ENCODE assay signal across 27 mouse cellular contexts in the genomic region with DNA sequence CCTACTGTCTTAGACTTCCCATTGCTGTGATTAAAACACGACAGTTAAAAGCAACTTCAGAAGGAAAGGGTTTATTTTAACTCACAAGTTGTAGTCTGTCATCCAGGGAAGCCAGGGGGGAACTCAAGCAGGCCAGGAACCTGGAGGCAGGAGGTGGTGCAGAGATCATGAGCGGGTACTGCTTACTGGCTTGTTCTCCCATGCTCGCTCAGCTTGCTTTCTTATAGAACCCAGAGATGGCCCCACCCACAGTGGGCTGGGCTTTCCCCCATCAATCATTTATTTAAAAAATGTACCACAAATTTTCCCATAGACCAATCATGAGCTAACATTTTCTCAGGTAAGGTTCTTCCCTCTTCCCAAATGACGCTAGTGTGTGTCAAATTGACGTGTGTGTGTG. TPM values are rescaled to one million over a fixed set of nuclear protein-coding genes. Genes with fewer than 3 reads are reported as not detected.
DNase-seq lines count a peak whose midpoint lies in the region; ATAC-seq and TF ChIP-seq lines count a peak whose summit lies in the region.
"Had no signal": no experiment of that assay in that cellular context is flagged by ENCODE, and none has a peak within 500 bp of the region (broad histone marks: within the 10 kb centered on the region; RNA-seq: fewer than 3 reads in every experiment).

No protein-coding gene starts in this region.

- TF ChIP-seq EP300 in liver, postnatal 0 days (IDR thresholded peaks at IDR 0.05; ENCODE audit: low read depth): no peak

- no peak overlapping the region for H3K4me3 ChIP-seq in liver, postnatal 0 days (ENCODE audit: low read depth, low read length)
- peak overlapping the region; percentile 32 for H3K4me3 ChIP-seq in liver, embryonic 12.5 days
- H3K4me3 ChIP-seq in liver, embryonic 15.5 days (replicated peaks): peak overlapping the region; percentile 26; the same call in 1 of the 2 replicates
- no peak overlapping the region for H3K4me3 ChIP-seq in hindbrain, embryonic 10.5 days
- H3K4me3 ChIP-seq: embryonic facial prominence, embryonic 10.5 days; embryonic facial prominence, embryonic 13.5 days; forebrain, embryonic 10.5 days; forebrain, embryonic 13.5 days; heart, adult 2 months; heart, embryonic 10.5 days; hindbrain, embryonic 13.5 days had no signal

- H3K4me2 ChIP-seq in liver, postnatal 0 days (ENCODE audit: low read depth, low read length): no peak overlapping the region
- H3K4me2 ChIP-seq in liver, embryonic 12.5 days: peak overlapping the region; percentile 61
- peak overlapping the region; percentile 47 for H3K4me2 ChIP-seq in liver, embryonic 15.5 days
- H3K4me2 ChIP-seq: embryonic facial prominence, embryonic 13.5 days; forebrain, embryonic 13.5 days; hindbrain, embryonic 13.5 days had no signal

- no peak for TF ChIP-seq CTCF in liver, postnatal 0 days (IDR thresholded peaks at IDR 0.05; ENCODE audit: low read depth)

- H3K36me3 ChIP-seq in liver, postnatal 0 days (replicated peaks; ENCODE audit: insufficient read depth, low read length): no peaks in the 10 kb centered on the region
- no peaks in the 10 kb centered on the region for H3K36me3 ChIP-seq in liver, embryonic 12.5 days
- H3K36me3 ChIP-seq in liver, embryonic 15.5 days (replicated peaks): no peaks in the 10 kb centered on the region
- H3K36me3 ChIP-seq in hindbrain, embryonic 10.5 days: no peaks in the 10 kb centered on the region
- H3K36me3 ChIP-seq: embryonic facial prominence, embryonic 10.5 days; embryonic facial prominence, embryonic 13.5 days; forebrain, embryonic 10.5 days; heart, embryonic 10.5 days; hindbrain, embryonic 13.5 days had no signal

- no peaks in the 10 kb centered on the region for H3K9me3 ChIP-seq in liver, postnatal 0 days (ENCODE audit: low read length)
- H3K9me3 ChIP-seq in liver, embryonic 12.5 days (replicated peaks): no peaks in the 10 kb centered on the region
- H3K9me3 ChIP-seq in liver, embryonic 15.5 days (replicated peaks): no peaks in the 10 kb centered on the region
- H3K9me3 ChIP-seq in hindbrain, embryonic 10.5 days: no peaks in the 10 kb centered on the region
- H3K9me3 ChIP-seq: embryonic facial prominence, embryonic 10.5 days; embryonic facial prominence, embryonic 13.5 days; forebrain, embryonic 10.5 days; forebrain, embryonic 13.5 days; heart, embryonic 10.5 days; hindbrain, embryonic 13.5 days had no signal

- no peak for ATAC-seq in liver, postnatal 0 days
- no peak for ATAC-seq in liver, embryonic 12.5 days
- ATAC-seq in liver, embryonic 15.5 days (ENCODE audit: insufficient read depth): no peak
- peak; percentile 63 for ATAC-seq in megakaryocyte-erythroid progenitor cell, adult 5-6 weeks (replicated peaks; ENCODE audit: low FRiP score, low TSS enrichment, poor library complexity, severe bottlenecking)
- ATAC-seq: forebrain, embryonic 13.5 days; forebrain, embryonic 16.5 days; hindbrain, embryonic 16.5 days had no signal

- no peaks in the 10 kb centered on the region for H3K4me1 ChIP-seq in liver, postnatal 0 days (ENCODE audit: insufficient read depth)
- H3K4me1 ChIP-seq in liver, embryonic 12.5 days: peaks cover 22% of the 10 kb centered on the region
- peaks cover 5% of the 10 kb centered on the region; the same call in 1 of the 2 replicates for H3K4me1 ChIP-seq in liver, embryonic 15.5 days (replicated peaks)
- 0 out of 2 replicates have a peak, but pooled peaks cover 2% of the 10 kb centered on the region for H3K4me1 ChIP-seq in hindbrain, embryonic 10.5 days (replicated peaks)
- H3K4me1 ChIP-seq: embryonic facial prominence, embryonic 10.5 days; forebrain, embryonic 10.5 days; forebrain, embryonic 13.5 days; heart, embryonic 10.5 days had no signal

- H3K27ac ChIP-seq in liver, postnatal 0 days (ENCODE audit: low read depth): no peak overlapping the region
- no peak overlapping the region for H3K27ac ChIP-seq in liver, embryonic 12.5 days
- H3K27ac ChIP-seq in liver, embryonic 15.5 days (replicated peaks): no peak overlapping the region
- no peak overlapping the region for H3K27ac ChIP-seq in hindbrain, embryonic 10.5 days
- H3K27ac ChIP-seq: embryonic facial prominence, embryonic 10.5 days; embryonic facial prominence, embryonic 13.5 days; forebrain, embryonic 10.5 days; forebrain, embryonic 13.5 days; heart, adult 2 months; heart, embryonic 10.5 days; hindbrain, embryonic 13.5 days had no signal

- no peaks in the 10 kb centered on the region for H3K27me3 ChIP-seq in liver, postnatal 0 days (ENCODE audit: insufficient read depth, low read length)
- no peaks in the 10 kb centered on the region for H3K27me3 ChIP-seq in liver, embryonic 12.5 days (replicated peaks)
- H3K27me3 ChIP-seq in liver, embryonic 15.5 days: no peaks in the 10 kb centered on the region
- H3K27me3 ChIP-seq in hindbrain, embryonic 10.5 days (ENCODE audit: insufficient read depth, poor library complexity, severe bottlenecking): no peaks in the 10 kb centered on the region
- H3K27me3 ChIP-seq: embryonic facial prominence, embryonic 13.5 days; forebrain, embryonic 13.5 days; hindbrain, embryonic 13.5 days had no signal

- WGBS in liver, postnatal 0 days (ENCODE audit: insufficient replicate concordance): 76% methylated on average over 5 of the region's 5 CpGs
- WGBS in liver, embryonic 12.5 days (ENCODE audit: insufficient replicate concordance): 65% methylated on average over 5 of the region's 5 CpGs
- 55% methylated on average over 5 of the region's 5 CpGs for WGBS in liver, embryonic 15.5 days (ENCODE audit: insufficient replicate concordance)
- 91% methylated on average over 5 of the region's 5 CpGs for WGBS in hindbrain, embryonic 10.5 days

- no peak overlapping the region for H3K9ac ChIP-seq in liver, postnatal 0 days (replicated peaks)
- H3K9ac ChIP-seq in liver, embryonic 12.5 days: no peak overlapping the region
- no peak overlapping the region for H3K9ac ChIP-seq in liver, embryonic 15.5 days
- H3K9ac ChIP-seq: embryonic facial prominence, embryonic 13.5 days; forebrain, embryonic 13.5 days; hindbrain, embryonic 13.5 days had no signal

- DNase-seq in liver: peak; percentile 9
- DNase-seq in liver, postnatal 0 days: no peak
- DNase-seq in spleen, postnatal 14 days (ENCODE audit: low spot score in 2 of 2): no peak
- DNase-seq in spleen, postnatal 10 days (ENCODE audit: low spot score in 2 of 2): no peak
- no peak for DNase-seq in hindbrain, embryonic 10.5 days (ENCODE audit: low spot score)
- DNase-seq: adrenal gland, adult 2 months; adrenal gland, postnatal 14 days; B cell, adult 2 months; cerebellum, adult 11-12 months; cerebellum, adult 8-10 months; cerebellum, postnatal 10 days; cerebellum, postnatal 36 days; embryo, embryonic 11 days; gastrocnemius, postnatal 10 days; heart, adult 2 months had no signal

RNA-seq across cellular contexts. Expression of gene Osbpl3, which starts 49.5 kb away (rescaled TPM):
- polyA plus RNA-seq in liver, postnatal 0 days (2015; fragmentation: Nextera tagmentation; extraction: Ambion mirVana): 0.73 and 0.96 TPM in 2 replicates
- polyA plus RNA-seq in liver, embryonic 12.5 days (2016; fragmentation: Nextera tagmentation; extraction: Ambion mirVana): 1.4 and 2.6 TPM in 2 replicates
- polyA plus RNA-seq in liver, embryonic 15.5 days (2015; fragmentation: Nextera tagmentation; extraction: Ambion mirVana): 0.64 and 0.74 TPM in 2 replicates
- total RNA-seq in megakaryocyte-erythroid progenitor cell, adult 5-6 weeks (2014; fragmentation: Nextera tagmentation): 10.9 and 11.1 TPM in 2 replicates
- total RNA-seq in megakaryocyte-erythroid progenitor cell, adult 5-6 weeks (2017): 11.5 and 16.4 TPM in 2 replicates
- 6.2 and 6.6 TPM in 2 replicates for polyA plus RNA-seq in hindbrain, embryonic 10.5 days (2016; fragmentation: Nextera tagmentation; extraction: Ambion mirVana)
- polyA plus RNA-seq: erythroblast, embryonic 14.5 days had no signal

Comparison
In these comparisons a context has a peak if more than half of its experiments do, and no peak if none do; other contexts are left out.
1. H3K4me3 ChIP-seq: peak in liver, embryonic 12.5 days (single experiment) and liver, embryonic 15.5 days (single experiment); none in liver, postnatal 0 days (single experiment) and hindbrain, embryonic 10.5 days (single experiment).